16 mouse cellular contexts compared by ENCODE assay signal in genomic region chr2:38175276-38175675, GRCm38 (mm10).
"Had no signal": no experiment of that assay in that cellular context is flagged by ENCODE, and none has a peak within 500 bp of the region (broad histone marks: within the 10 kb centered on the region; RNA-seq: fewer than 3 reads in every experiment).

No protein-coding gene starts in this region.

- H3K4me3 ChIP-seq: neural tube, embryonic 12.5 days; neural tube, embryonic 13.5 days; neural tube, embryonic 15.5 days; stomach, embryonic 15.5 days had no signal

- DNase-seq: right cerebral cortex, adult 18-20 months; right cerebral cortex, postnatal 14 days; right cerebral cortex, postnatal 25 days; right cerebral cortex, postnatal 4 days; spleen, adult 18-20 months; thymus, adult 18-20 months; thymus, adult 2 months; thymus, postnatal 14 days; thymus, postnatal 25 days; thymus, postnatal 36 days; thymus, postnatal 4 days had no signal

- H3K27ac ChIP-seq: neural tube, embryonic 12.5 days; neural tube, embryonic 13.5 days; neural tube, embryonic 15.5 days; stomach, embryonic 15.5 days; stomach, postnatal 0 days had no signal

- H3K9ac ChIP-seq: neural tube, embryonic 12.5 days; neural tube, embryonic 13.5 days; neural tube, embryonic 15.5 days; stomach, embryonic 15.5 days had no signal

- H3K4me1 ChIP-seq: neural tube, embryonic 12.5 days; neural tube, embryonic 13.5 days; neural tube, embryonic 15.5 days; stomach, embryonic 15.5 days had no signal

- H3K36me3 ChIP-seq: neural tube, embryonic 12.5 days; neural tube, embryonic 13.5 days; neural tube, embryonic 15.5 days; stomach, embryonic 15.5 days had no signal

- H3K9me3 ChIP-seq: neural tube, embryonic 12.5 days; neural tube, embryonic 13.5 days; neural tube, embryonic 15.5 days; stomach, embryonic 15.5 days had no signal

- H3K4me2 ChIP-seq: neural tube, embryonic 12.5 days; neural tube, embryonic 13.5 days; neural tube, embryonic 15.5 days; stomach, embryonic 15.5 days had no signal

- H3K27me3 ChIP-seq: neural tube, embryonic 12.5 days; neural tube, embryonic 13.5 days; neural tube, embryonic 15.5 days; stomach, embryonic 15.5 days had no signal
